Mouse (Mus musculus): ENCODE results near the gene Rapgef2. TPM values are rescaled to one million over a fixed set of nuclear protein-coding genes. Genes with fewer than 3 reads are reported as not detected.
"Not testable (repeated sequence)": the region's sequence is repeated elsewhere in the genome, so short reads cannot be mapped to it uniquely, and the experiment has no call there.

Rapgef2 gene
- total RNA-seq, 2 experiments from 2014 or later: 16.4 to 17.0 TPM

DNA sequence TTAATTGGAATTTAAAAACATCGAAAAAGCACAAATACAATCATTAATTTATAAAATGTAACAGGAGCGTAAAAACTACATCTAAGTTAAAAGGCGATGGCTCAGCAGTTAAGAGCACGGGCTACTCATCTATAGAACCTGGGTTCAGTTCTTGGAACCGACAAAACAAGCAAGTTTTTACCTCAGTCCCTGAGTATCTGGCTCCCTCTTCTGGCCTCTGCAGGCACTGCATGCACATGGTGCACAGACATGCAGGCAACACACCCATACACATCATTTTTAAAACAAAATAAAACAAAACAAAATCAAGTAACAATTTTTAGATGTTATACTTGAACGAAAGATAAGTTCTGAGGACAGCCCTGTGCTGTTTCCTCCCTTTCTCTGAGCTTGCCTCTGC is 176.2 kb downstream of the Rapgef2 start:
- no peak for ATAC-seq (ENCODE audit: poor library complexity, severe bottlenecking)

DNA sequence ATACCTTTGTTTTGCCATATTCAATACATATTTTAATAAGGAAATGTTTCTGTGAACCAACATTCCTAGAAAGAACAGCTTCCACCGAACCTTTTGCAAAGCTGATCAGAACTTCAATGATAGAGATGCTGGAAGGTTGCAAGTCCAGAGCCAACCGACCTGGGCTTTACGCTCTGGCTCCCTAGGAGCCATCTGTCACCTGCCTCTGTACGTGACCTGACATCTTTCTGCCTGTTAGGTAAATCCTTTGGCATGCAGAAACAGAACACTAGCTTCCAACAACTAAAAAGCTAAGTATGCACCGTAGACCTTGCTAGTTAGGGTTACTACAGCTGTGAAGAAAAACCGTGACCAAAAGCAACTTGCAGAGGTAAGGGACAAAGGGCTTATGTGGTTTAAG is 178.1 kb downstream of the Rapgef2 start:
- no peak for ATAC-seq (ENCODE audit: poor library complexity, severe bottlenecking)

- no peak for ATAC-seq (ENCODE audit: poor library complexity, severe bottlenecking)
These were observed 180.0 kb downstream of the Rapgef2 start for GRCm38 (mm10) chr3:79106360-79106759.

GRCm38 (mm10) chr3:79103604-79104003 is 182.7 kb downstream of the Rapgef2 start:
- ATAC-seq (ENCODE audit: poor library complexity, severe bottlenecking): no peak

DNA sequence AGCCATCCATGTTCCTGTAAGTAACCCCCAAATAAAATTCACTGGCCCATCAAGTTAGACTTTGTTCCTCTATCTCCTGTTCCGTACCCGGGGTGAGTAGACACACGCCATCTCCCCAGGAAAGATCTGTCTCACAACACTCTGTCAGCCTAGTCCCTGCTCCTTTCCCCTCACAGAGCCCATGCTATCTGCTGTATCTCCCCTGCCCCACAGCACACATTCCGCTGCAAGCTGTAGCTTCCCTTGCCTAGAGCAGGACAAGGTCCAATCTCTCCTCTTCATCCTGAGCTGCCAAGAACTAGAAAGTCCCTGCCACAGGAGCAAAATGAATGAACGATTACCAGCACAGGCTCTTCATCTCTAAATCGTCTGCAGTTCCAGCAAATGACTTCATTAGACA is 184.6 kb downstream of the Rapgef2 start:
- ATAC-seq (ENCODE audit: poor library complexity, severe bottlenecking): no peak

- ATAC-seq (ENCODE audit: poor library complexity, severe bottlenecking): no peak
These were observed 185.5 kb downstream of the Rapgef2 start for GRCm38 (mm10) chr3:79100831-79101230.

DNA sequence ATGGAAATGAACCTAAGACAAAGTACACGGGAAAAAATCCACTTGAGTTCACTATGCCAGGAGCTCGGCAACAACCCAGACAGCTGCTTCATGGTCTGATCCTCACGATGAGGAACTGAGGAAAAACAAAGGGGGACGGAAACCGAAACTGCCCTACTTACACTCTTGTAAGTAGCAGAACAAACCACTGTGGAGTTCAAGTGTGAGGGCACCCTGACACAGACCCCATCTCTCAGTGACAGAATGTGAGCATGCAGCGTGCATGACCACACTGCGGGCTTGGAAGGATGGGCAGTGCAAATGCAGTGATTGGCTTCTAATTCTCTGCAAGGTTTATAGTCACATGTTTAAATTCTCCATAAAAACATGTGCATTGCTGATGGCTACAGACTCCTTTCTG is 197.2 kb downstream of the Rapgef2 start:
- ATAC-seq (ENCODE audit: poor library complexity, severe bottlenecking): peak; percentile 88

DNA sequence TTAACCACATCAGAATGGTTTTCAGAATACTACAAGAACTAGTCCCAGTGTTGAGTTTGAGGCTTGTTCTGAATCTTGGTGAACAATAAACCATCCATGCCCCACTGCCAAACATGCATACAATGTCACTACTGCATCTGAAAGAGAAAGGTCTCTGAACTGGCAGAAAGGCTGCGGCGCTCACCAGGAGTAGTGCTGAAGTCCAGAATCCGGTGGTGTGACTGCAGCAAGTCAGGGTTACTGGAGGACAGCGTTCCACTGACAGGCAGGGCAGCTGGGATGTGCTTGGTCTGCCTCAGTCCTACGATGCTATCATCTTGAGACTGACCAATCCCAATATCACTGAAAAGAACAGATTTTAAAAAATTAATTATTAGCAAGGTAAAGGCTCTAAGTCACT is 197.9 kb downstream of the Rapgef2 start:
- ATAC-seq (ENCODE audit: poor library complexity, severe bottlenecking): no peak

DNA sequence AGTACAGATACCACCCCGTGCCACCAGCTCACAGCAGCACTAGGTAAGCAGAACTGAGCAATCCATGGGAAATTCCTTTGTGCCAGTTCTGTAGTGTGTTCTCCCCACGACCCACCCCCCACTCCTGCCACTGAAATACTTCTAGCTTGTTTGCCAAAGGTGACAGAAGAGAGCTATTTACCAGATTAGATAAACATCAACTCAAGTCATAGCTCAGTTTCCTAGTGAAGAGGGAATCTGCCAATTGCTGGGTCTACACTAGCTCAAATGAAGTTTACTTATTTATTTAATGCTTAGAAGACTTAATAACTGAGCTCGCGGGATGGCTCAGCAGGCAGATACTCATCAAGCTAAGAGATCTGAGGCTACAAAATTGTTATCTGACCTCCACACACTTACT is 200.0 kb downstream of the Rapgef2 start:
- no peak for ATAC-seq (ENCODE audit: poor library complexity, severe bottlenecking)

GRCm38 (mm10) chr3:79083881-79084280 is 202.4 kb downstream of the Rapgef2 start:
- ATAC-seq (ENCODE audit: poor library complexity, severe bottlenecking): no peak

DNA sequence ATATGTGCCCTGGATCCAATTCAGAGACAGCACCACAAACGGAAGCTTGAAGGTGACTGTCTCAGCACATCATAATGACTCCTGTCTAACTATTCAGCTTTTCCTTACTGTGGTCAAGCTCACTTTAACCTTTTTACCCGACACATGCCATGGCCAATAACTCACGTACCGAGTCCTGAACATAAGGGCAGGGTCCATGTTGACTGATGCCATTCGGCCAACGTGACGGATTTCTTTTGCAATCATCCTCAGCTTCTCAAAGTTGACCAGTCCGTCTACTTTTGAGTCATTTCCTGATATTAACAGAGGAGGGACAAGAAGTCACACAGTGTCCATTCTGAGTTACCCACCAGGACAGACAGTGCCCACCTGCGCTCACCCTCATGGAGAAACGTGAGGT is 203.3 kb downstream of the Rapgef2 start:
- no peak for ATAC-seq (ENCODE audit: poor library complexity, severe bottlenecking)

- no peak for ATAC-seq (ENCODE audit: poor library complexity, severe bottlenecking)
These were observed 207.2 kb downstream of the Rapgef2 start for GRCm38 (mm10) chr3:79079076-79079475.

- no peak for ATAC-seq (ENCODE audit: poor library complexity, severe bottlenecking)
These were observed 211.3 kb downstream of the Rapgef2 start for GRCm38 (mm10) chr3:79074970-79075369.

DNA sequence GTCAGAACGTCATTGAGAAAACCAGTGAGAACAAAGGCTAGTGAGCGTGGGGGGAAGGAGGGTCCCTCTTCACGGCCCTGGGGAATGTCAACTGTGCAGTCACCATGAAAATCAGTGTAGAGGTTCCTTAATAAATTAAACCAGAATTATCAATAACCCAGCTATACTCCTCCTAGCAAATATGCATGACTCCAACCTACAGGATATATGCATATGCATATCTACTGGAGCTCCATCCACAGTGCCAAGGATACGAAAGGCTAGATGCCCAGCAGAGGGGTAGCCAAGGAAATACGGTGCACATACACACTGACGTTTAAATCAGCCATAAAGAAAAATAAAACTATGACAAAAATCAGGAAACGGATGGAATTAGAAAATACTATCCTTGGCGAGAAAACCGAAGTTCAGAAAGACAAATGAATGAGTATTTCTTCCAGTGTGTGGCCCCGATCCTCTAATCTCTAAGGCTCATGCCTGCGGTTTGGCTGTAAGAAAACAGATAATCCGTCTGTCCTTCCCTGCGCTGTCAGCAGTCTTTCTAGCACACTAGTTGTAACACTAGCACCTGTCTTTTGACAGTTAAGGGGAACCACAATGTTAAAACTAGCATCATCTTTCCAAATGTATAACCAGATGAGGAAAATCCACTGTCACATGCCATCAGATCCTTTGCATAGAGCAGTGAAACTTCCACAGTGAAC is 212.6 kb downstream of the Rapgef2 start:
- no peak for ATAC-seq (ENCODE audit: poor library complexity, severe bottlenecking)

DNA sequence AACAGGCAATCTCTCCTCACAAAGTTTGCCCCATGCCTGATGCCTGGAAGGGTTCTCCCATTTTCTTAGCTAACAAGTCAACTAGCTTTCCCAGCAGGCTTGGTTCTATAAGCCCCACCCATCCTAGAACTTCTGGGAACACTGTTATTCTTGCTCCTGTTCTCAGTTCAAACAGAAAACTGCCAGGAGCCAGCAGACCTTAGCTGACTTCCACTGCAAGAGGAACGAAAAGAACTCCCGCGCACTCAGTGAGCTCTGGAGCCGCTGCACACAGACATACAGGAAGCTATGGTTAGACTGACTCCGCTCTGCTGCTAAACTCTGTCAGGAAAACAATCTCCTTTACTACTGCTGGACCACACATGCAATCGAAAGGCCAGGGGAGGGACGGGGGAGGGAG is 214.8 kb downstream of the Rapgef2 start:
- ATAC-seq (ENCODE audit: poor library complexity, severe bottlenecking): peak; percentile 55; the same call in 1 of the 2 replicates

GRCm38 (mm10) chr3:79069891-79070290 is 216.4 kb downstream of the Rapgef2 start:
- ATAC-seq (ENCODE audit: poor library complexity, severe bottlenecking): no peak

GRCm38 (mm10) chr3:79068976-79069375 is 217.3 kb downstream of the Rapgef2 start:
- ATAC-seq (ENCODE audit: poor library complexity, severe bottlenecking): no peak

GRCm38 (mm10) chr3:79066455-79067055 is 219.8 kb downstream of the Rapgef2 start:
- no peak for ATAC-seq (ENCODE audit: poor library complexity, severe bottlenecking)

DNA sequence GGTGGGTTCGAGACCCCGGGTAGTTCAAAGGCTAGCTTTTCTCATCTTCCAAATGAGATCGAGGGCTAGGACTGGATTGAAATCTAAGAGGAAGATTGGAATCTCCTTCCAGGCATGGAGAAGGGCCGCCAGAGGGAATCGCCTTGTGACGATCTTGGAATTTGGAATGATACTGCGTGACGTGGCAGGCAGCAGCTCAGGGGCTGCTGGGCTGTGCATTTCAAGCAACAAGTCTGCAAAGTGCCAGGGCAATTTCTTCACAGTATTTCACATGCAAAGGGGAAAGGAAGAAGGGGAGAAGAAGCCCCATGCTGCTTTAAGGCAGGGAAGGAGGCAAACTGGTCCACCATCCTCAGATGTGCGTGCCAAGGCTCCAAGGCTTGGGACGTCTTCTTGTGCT is 222.2 kb downstream of the Rapgef2 start:
- no peak for ATAC-seq (ENCODE audit: poor library complexity, severe bottlenecking)

DNA sequence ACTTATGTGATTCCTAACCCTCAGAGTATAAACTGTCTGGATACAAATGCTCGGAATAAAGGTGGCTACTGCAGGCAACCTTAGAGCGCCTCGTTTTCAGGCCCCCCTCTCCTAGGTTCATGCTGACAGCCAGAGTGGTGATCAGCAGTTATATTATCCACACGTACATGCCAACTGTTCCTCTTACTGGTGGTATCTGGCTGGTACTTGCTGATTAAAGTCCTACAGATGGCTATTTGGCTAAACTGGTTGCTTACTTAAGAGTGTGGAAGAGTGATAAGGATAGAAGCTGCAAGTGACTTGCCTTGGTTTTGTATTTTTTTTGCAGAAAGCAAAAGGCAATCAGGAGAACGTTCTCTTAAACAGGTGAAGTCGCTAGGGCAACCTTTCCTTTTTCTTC is 224.9 kb downstream of the Rapgef2 start:
- no peak for ATAC-seq (ENCODE audit: poor library complexity, severe bottlenecking)

- ATAC-seq (ENCODE audit: poor library complexity, severe bottlenecking): not testable (repeated sequence)
These were observed 227.8 kb downstream of the Rapgef2 start for GRCm38 (mm10) chr3:79058491-79058890.

DNA sequence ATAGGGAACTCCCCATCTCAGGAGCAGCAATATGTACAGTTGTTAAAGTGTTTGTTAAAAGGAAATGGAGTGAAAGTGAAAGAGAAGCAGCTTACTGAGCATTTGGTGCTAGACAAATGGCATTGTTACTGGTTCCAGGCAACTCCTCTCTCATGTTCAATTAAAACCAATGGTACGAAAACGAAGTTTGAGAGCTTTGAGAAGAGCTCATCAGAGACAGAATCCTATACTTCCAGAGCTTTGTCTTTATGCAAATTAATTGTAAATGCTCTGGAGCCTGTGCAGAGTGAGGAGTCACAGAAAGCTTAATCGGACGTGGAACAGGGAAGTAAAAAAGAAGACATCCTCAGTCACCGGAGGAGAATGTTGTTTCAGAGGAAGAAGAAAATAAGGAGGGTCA is 241.1 kb downstream of the Rapgef2 start:
- ATAC-seq (ENCODE audit: poor library complexity, severe bottlenecking): no peak

DNA sequence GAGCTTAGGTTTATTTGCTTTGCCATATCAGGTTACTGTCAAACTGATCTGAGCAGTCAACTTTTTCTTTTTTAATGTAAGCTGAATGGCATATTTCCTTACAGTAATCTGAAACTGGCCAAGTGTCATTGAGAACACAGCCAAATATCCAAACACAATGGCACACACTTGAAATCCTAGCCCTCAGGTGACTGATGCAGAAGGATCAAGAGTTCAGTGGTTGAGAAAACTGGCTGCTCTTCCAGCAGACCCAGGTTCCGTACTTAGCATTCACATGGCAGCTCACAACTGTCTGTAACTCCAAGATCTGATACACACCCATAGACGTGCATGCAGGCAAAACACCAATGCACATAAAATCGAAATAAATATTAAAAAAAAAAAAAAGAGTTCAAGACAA is 243.3 kb downstream of the Rapgef2 start:
- ATAC-seq (ENCODE audit: poor library complexity, severe bottlenecking): no peak
